Mouse (Mus musculus) lung, adult 10 weeks (tissue): ENCODE results near the gene Sirt2. TPM values are rescaled to one million over a fixed set of nuclear protein-coding genes. Genes with fewer than 3 reads are reported as not detected.

Experiments used
- polyA plus RNA-seq: library from polyadenylated mRNA; stranded (reverse); fragments of 350-450 nt; fragmentation: Illumina TruSeq; extraction: RNeasy Lipid Tissue Mini Kit (QIAGEN cat#74804); gene quantifications from one replicate; pipeline ENCODE4 v1.2.3, GENCODE M21; 2014; ENCODE audit warnings: low read depth, low replicate concordance; ENCODE audit not compliant: insufficient read depth

The Sirt2 gene
- polyA plus RNA-seq, result 47.9 TPM

GRCm38 (mm10) chr7:28766173-28766879 lies at the start of gene Sirt2:
TSS of gene Sirt2 (plus strand) at chr7:28766735.

DNA sequence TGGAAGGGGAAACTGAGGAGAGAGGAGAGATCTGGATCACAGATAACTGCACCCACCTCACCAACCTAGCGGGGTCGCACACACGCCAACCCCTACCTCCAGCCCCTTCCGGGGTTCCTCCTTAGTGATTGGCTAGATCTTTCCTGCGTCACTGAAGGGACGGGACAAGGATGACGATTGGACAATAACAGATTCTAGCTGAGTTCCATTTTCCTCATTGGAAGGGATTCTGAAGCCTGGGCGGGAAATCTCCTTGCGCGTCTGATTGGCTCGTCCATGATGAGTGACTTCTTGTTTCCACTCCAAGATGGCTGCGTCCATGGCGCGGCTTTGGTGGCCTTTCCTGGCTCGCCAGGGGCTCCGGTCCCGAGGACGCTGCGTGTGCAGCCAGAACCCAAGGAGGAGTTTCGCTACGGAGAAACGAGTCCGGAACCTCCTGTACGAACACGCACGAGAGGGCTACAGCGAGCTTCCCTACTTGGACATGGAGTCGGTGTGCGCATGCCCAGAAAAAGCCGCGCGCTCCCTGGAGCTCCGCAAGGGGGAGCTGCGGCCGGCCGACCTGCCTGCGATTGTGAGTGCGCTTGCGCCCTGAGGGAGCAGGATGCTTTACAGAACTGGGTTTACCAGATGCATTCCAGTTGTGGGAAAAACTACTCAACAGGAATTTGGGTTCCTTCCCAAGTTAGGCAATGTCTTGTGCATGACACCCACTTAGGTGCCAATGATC lies 24.7 kb upstream of the Sirt2 start, which contains the start of the genes Mrps12 and Sars2:
Gene Mrps12 (minus strand): TSS at position 112 of the 730 bp plus-strand sequence.
Gene Sars2 (plus strand): TSS at position 284 of the 730 bp plus-strand sequence.

GRCm38 (mm10) chr7:28756079-28756478 lies 10.5 kb upstream of the Sirt2 start, which contains the start of gene Ccer2:
TSS of gene Ccer2 (plus strand) at chr7:28756174.

GRCm38 (mm10) chr7:28767462-28767965 lies 979 bp downstream of the Sirt2 start, which contains the start of gene Nfkbib:
TSS of gene Nfkbib (minus strand) at chr7:28767512.

DNA sequence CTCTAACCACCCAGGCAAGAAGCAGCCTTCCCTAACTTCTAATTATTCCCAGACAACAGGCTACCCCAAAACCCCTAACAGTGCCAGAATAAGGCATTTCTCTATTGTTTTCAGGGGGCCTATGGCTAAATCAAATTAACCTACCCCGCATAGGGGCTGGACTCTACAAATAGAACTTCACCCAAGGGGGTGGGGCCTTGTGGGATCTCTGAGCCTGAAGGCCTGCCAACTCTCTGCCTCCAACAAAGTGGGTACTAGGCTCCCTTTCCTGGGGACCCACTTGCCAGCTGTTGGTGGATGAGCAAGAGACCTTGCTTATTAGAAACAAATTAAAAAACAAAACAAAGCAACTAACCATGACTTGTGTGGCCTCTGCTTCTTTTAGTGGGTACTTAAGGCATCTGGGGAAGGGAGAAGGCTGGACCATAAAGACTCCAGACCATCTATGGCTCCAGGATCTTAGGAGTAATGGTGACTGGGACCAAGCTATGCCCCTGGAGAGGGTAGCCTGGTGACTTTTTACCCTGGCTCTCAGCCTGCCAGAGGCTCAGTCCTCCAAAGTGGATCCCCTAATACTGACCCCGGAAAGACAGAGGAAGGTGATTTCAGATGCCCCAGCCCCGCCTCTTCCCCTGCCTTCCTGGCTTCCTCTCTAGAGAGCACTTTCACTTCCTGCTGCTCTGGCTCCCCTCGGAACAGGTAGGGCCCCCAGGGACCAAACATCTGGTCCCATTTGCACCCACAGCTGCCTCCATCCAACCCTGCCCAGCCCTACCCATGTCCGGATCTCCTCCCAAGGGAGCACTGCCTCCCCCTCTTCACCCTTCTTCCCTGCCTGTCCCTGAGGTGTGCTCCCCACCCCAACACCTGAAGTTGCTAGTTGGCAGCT lies 22.0 kb downstream of the Sirt2 start, which contains the start of gene Rinl:
Gene Rinl (plus strand): TSS at position 663 of the 889 bp plus-strand sequence.

GRCm38 (mm10) chr7:28808221-28808941 lies 41.8 kb downstream of the Sirt2 start, which contains the start of gene Hnrnpl:
TSS of gene Hnrnpl (plus strand) at chr7:28808541.

DNA sequence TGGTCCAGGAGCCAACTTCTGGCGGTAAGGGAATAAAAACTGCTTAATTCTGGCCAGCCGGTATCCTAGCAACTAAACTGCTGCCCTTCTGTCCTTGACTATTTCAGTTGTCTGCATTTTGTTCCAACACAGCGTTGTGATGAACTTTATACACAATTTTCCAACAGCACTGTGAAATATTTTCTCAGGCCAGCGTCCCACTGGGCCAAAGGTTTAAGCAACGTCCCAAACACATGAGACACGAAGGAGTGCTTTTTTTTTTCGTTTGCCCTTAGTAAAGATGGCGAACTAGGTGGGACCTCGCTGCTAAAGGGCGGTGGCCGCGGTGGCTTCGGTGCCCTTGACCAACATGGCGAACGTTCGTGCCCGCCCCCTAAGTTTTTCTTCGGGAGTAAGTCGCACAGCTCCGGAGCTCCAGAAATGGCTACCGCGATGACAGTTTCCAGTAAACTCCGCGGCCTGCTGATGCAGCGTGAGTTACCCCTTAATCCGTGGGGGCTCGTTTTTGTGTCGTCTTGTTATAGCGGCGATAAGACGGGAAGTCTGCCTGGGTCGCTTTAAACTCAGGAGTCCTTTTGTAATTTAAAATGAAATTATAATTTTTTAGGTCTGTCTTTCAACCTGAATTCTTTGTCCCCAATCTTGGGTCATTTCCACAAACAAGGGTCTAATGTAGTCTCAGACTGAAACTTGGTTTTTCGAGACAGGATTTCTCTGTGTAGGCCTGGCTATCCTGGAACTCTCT lies 58.6 kb downstream of the Sirt2 start, which contains the start of gene Ech1:
Gene Ech1 (plus strand): TSS at position 277 of the 745 bp plus-strand sequence.

GRCm38 (mm10) chr7:28833723-28834347 lies 67.3 kb downstream of the Sirt2 start, which contains the start of gene Lgals4:
TSS of gene Lgals4 (plus strand) at chr7:28833854.

Other genes starting within 250 kb of the Sirt2 start
- not detected for gene Ifnl3, start 243.9 kb upstream of the Sirt2 start, polyA plus RNA-seq
- gene Sycn, start 225.8 kb upstream of the Sirt2 start, polyA plus RNA-seq, result not detected
- 0.65 TPM for gene Nccrp1, start 219.5 kb upstream of the Sirt2 start, polyA plus RNA-seq
- gene Samd4b, start 168.6 kb upstream of the Sirt2 start, polyA plus RNA-seq, result 12.4 TPM
- 22.3 TPM for gene Pak4, start 168.6 kb upstream of the Sirt2 start, polyA plus RNA-seq
- not detected for gene Acp7, start 135.4 kb upstream of the Sirt2 start, polyA plus RNA-seq
- 0.96 TPM for gene Fbxo27, start 73.9 kb upstream of the Sirt2 start, polyA plus RNA-seq
- gene Fbxo17, start 49.9 kb upstream of the Sirt2 start, polyA plus RNA-seq, result 2.8 TPM
- gene Mrps12, start 24.9 kb upstream of the Sirt2 start, polyA plus RNA-seq, result 66.0 TPM
- 3.8 TPM for gene Sars2, start 24.7 kb upstream of the Sirt2 start, polyA plus RNA-seq
- gene Ccer2, start 10.6 kb upstream of the Sirt2 start, polyA plus RNA-seq, result not detected
- gene Nfkbib, start 777 bp downstream of the Sirt2 start, polyA plus RNA-seq, result 29.6 TPM
- gene Rinl, start 22.2 kb downstream of the Sirt2 start, polyA plus RNA-seq, result 16.0 TPM
- 124 TPM for gene Hnrnpl, start 41.8 kb downstream of the Sirt2 start, polyA plus RNA-seq
- 181 TPM for gene Ech1, start 58.5 kb downstream of the Sirt2 start, polyA plus RNA-seq
- 7.3 TPM for gene Lgals4, start 67.1 kb downstream of the Sirt2 start, polyA plus RNA-seq
- 4.1 TPM for gene Lgals7, start 97.1 kb downstream of the Sirt2 start, polyA plus RNA-seq
- gene Capn12, start 114.7 kb downstream of the Sirt2 start, polyA plus RNA-seq, result 0.07 TPM
- 93.9 TPM for gene Actn4, start 195.6 kb downstream of the Sirt2 start, polyA plus RNA-seq
- gene Eif3k, start 215.1 kb downstream of the Sirt2 start, polyA plus RNA-seq, result 297 TPM
- 16.5 TPM for gene Map4k1, start 215.3 kb downstream of the Sirt2 start, polyA plus RNA-seq